Mouse (Mus musculus): Measurements from ENCODE around the gene Elk4.
A peak's percentile ranks its signal among the peaks of the same experiment; 100 is the strongest.

Elk4 gene

GRCm38 (mm10) chr1:132007282-132007815, at the start of gene Elk4:
Gene Elk4 (plus strand): TSS chr1:132007607.
- DNase-seq (ENCODE audit: low spot score in 2 of 2), result peak; percentile 69 to 77

- DNase-seq (ENCODE audit: low spot score in 2 of 2), result no peak
These were observed 46.4 kb upstream of the Elk4 start for GRCm38 (mm10) chr1:131961004-131961403.

GRCm38 (mm10) chr1:131962606-131963084, 44.8 kb upstream of the Elk4 start, which contains the start of gene Slc45a3:
Gene Slc45a3 (plus strand): TSS chr1:131962967.
- DNase-seq (ENCODE audit: low spot score in 2 of 2), result no peak

GRCm38 (mm10) chr1:131963085-131963951, 44.1 kb upstream of the Elk4 start:
- no peak for DNase-seq (ENCODE audit: low spot score in 2 of 2)

GRCm38 (mm10) chr1:131964100-131964499, 43.3 kb upstream of the Elk4 start:
- DNase-seq (ENCODE audit: low spot score in 2 of 2), result no peak

- DNase-seq (ENCODE audit: low spot score in 2 of 2), result no peak
These were observed 42.8 kb upstream of the Elk4 start for GRCm38 (mm10) chr1:131964580-131964979.

- DNase-seq (ENCODE audit: low spot score in 2 of 2), result no peak
These were observed 41.6 kb upstream of the Elk4 start for GRCm38 (mm10) chr1:131965818-131966217.

- no peak for DNase-seq (ENCODE audit: low spot score in 2 of 2)
These were observed 40.1 kb upstream of the Elk4 start for GRCm38 (mm10) chr1:131967336-131967735.

- no peak for DNase-seq (ENCODE audit: low spot score in 2 of 2)
These were observed 38.9 kb upstream of the Elk4 start for GRCm38 (mm10) chr1:131968556-131968955.

- DNase-seq (ENCODE audit: low spot score in 2 of 2), result no peak
These were observed 38.4 kb upstream of the Elk4 start for GRCm38 (mm10) chr1:131968983-131969382.

GRCm38 (mm10) chr1:131969825-131970224, 37.6 kb upstream of the Elk4 start:
- no peak for DNase-seq (ENCODE audit: low spot score in 2 of 2)

GRCm38 (mm10) chr1:131970322-131970660, 37.1 kb upstream of the Elk4 start:
- no peak for DNase-seq (ENCODE audit: low spot score in 2 of 2)

- DNase-seq (ENCODE audit: low spot score in 2 of 2), result no peak
These were observed 36.5 kb upstream of the Elk4 start for GRCm38 (mm10) chr1:131970661-131971520.

- no peak for DNase-seq (ENCODE audit: low spot score in 2 of 2)
These were observed 35.5 kb upstream of the Elk4 start for GRCm38 (mm10) chr1:131971771-131972497.

GRCm38 (mm10) chr1:131972498-131973334, 34.7 kb upstream of the Elk4 start:
- DNase-seq (ENCODE audit: low spot score in 2 of 2), result no peak

GRCm38 (mm10) chr1:131973991-131974390, 33.4 kb upstream of the Elk4 start:
- no peak for DNase-seq (ENCODE audit: low spot score in 2 of 2)

- no peak for DNase-seq (ENCODE audit: low spot score in 2 of 2)
These were observed 30.5 kb upstream of the Elk4 start for GRCm38 (mm10) chr1:131976886-131977285.

GRCm38 (mm10) chr1:131980471-131980870, 26.9 kb upstream of the Elk4 start:
- DNase-seq (ENCODE audit: low spot score in 2 of 2), result no peak

- peak; percentile 17 to 67 for DNase-seq (ENCODE audit: low spot score in 2 of 2)
These were observed 25.9 kb upstream of the Elk4 start for GRCm38 (mm10) chr1:131981378-131982013.

GRCm38 (mm10) chr1:131982907-131983306, 24.5 kb upstream of the Elk4 start:
- peak; percentile 33 to 78 for DNase-seq (ENCODE audit: low spot score in 2 of 2)

Data from frontal cortex, postnatal 14 days (tissue).